Mouse (Mus musculus) heart, adult 10 weeks (tissue): ENCODE results near the gene Taf8. TPM values are rescaled to one million over a fixed set of nuclear protein-coding genes. Genes with fewer than 3 reads are reported as not detected.

Experiments used
- polyA plus RNA-seq: library from polyadenylated mRNA; stranded (reverse); fragments of 350-450 nt; fragmentation: Illumina TruSeq; extraction: RNeasy Lipid Tissue Mini Kit (QIAGEN cat#74804); gene quantifications from one replicate; pipeline ENCODE4 v1.2.3, GENCODE M21; 2014; ENCODE audit warnings: low read depth, low replicate concordance

Gene Taf8
- polyA plus RNA-seq, result 13.7 TPM

GRCm38 (mm10) chr17:47501946-47502706 is at the start of gene Taf8:
Gene Taf8, minus strand, starts transcription at chr17:47502292.

GRCm38 (mm10) chr17:47504941-47505346 is 2.9 kb upstream of the Taf8 start, which contains the start of gene Ccnd3:
Gene Ccnd3, plus strand, starts transcription at chr17:47505051.

GRCm38 (mm10) chr17:47436907-47437547 is 65.1 kb downstream of the Taf8 start, which contains the start of gene 1700001C19Rik:
Gene 1700001C19Rik, minus strand, starts transcription at chr17:47437376.

GRCm38 (mm10) chr17:47436156-47436906 is 65.8 kb downstream of the Taf8 start, which contains the start of gene AI661453:
Gene AI661453, plus strand, starts transcription at chr17:47436615.

Other genes with a start within 250 kb of the Taf8 start
- 36.1 TPM for gene Mrps10, start 133.4 kb downstream of the Taf8 start, polyA plus RNA-seq
- 2.0 TPM for gene Guca1b, start 116.9 kb downstream of the Taf8 start, polyA plus RNA-seq
- gene Guca1a, start 101.7 kb downstream of the Taf8 start, polyA plus RNA-seq, result not detected
- 1.5 TPM for gene AI661453, start 65.7 kb downstream of the Taf8 start, polyA plus RNA-seq
- gene 1700001C19Rik, start 64.9 kb downstream of the Taf8 start, polyA plus RNA-seq, result not detected
- 62.7 TPM for gene Ccnd3, start 2.8 kb upstream of the Taf8 start, polyA plus RNA-seq
- gene Bysl, start 109.2 kb upstream of the Taf8 start, polyA plus RNA-seq, result 16.3 TPM
- 19.7 TPM for gene Med20, start 109.3 kb upstream of the Taf8 start, polyA plus RNA-seq
- gene Gm20517, start 109.3 kb upstream of the Taf8 start, polyA plus RNA-seq, result 2.2 TPM
- gene Usp49, start 128.4 kb upstream of the Taf8 start, polyA plus RNA-seq, result 2.6 TPM
- 89.7 TPM for gene Tomm6, start 186.1 kb upstream of the Taf8 start, polyA plus RNA-seq
- gene Frs3, start 186.7 kb upstream of the Taf8 start, polyA plus RNA-seq, result 6.2 TPM
- gene Gm21981, start 192.2 kb upstream of the Taf8 start, polyA plus RNA-seq, result 0.63 TPM
- gene Prickle4, start 192.4 kb upstream of the Taf8 start, polyA plus RNA-seq, result 2.8 TPM
- not detected for gene Pgc, start 224.6 kb upstream of the Taf8 start, polyA plus RNA-seq
- 29.8 TPM for gene Tfeb, start 234.7 kb upstream of the Taf8 start, polyA plus RNA-seq